Mouse (Mus musculus) gastrocnemius, adult 18-20 months (tissue): Measurements from ENCODE around the gene Thrb. TPM values are rescaled to one million over a fixed set of nuclear protein-coding genes. Genes with fewer than 3 reads are reported as not detected.

Source experiments
- DNase-seq: peaks from one replicate; pipeline ENCODE4 v3.0.0; 2021; ENCODE audit warnings: low spot score
- long read RNA-seq, 2 experiments: library from polyadenylated mRNA; stranded (forward); transcript quantifications; one replicate each; pipeline ENCODE4 v2.0.0; 2021
- total RNA-seq, 2 experiments: library from RNA; stranded (reverse); gene quantifications; 2 replicates each; pipeline ENCODE4 v1.2.3; 2021

Thrb gene
- 10 to 100 TPM; 31.7 to 31.9 TPM for total RNA-seq
- long read RNA-seq, experiment 1, partial matches to known transcripts: 0 of 6 reads
- long read RNA-seq, experiment 1, other reads (novel, unspliced or antisense): 5 of 6 reads
- long read RNA-seq, experiment 2, full-length matches to known transcripts: 5 of 8 reads
- long read RNA-seq, experiment 2, partial matches to known transcripts: 1 of 8 reads
- long read RNA-seq, experiment 2, other reads (novel, unspliced or antisense): 2 of 8 reads

DNA sequence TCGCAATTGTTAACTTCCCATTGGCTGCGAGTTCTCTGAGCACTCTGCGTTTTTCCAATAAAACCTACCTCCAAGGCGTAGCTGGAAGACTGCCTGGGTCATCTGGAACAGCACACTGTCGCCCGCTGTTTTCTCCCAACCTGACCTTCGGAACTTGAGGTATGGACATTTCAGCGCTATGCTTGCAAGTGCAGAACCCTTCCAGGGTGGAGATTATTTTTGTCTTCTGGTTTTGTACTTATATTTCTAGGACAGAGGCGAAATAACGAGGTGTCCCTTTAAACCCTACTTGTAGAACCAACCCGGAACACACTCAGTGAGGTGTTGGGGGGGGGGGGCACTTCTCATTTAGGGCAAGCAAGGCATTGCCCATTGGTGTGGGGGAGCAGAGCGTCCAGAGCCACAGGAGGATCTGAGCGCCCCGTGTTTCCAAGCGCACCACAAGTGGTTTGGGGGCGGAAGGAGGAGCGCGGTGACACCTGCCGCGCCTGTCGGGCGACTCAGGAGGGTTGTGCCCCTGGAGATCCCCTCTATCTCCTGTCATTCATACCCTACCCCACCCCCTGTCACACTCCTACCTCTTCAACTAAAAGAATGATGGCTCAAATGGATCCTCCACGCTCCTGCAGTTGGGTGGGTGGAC is at the start of gene Thrb:
Gene Thrb (plus strand): TSS at position 576 of the 643 bp plus-strand sequence.
- DNase-seq: peak; percentile 51

DNA sequence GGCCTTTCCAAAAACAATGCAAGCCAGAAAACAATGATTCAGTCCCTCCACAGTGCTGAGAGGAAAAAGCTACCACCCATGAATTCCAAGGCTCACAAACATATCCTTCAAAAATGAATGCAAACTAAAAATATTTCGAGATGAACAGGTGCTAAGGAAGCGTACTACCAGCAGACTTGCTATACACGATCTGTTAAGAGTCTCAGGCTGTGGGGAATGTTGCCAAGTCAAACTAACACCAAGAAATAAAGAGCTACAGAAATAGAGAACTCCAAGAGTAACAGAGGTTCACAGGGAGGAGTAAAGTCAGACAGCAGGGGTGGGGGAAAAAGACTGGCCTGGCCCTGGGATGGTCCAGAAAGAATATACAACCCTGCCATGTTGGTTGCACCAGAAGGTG is 38.4 kb upstream of the Thrb start:
- DNase-seq: no peak

DNA sequence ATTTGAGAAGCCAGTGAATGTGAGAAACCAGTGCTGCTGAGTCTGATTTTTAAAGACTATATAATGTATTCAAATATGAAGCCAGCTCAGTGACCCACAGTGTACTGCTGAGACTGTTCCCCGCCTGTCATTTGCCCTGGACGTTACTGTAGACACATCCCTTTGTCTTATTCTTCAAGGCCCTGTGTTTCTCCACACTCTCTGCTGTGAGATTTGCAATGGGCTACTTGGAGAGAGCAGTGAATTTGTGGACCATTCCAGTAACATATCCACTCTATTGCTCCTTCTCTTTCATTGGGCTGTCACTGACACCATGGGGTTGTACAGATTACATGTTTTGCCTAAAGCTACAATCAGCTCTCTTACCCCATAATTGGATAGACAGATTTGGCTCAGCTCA is 36.1 kb upstream of the Thrb start:
- DNase-seq: no peak

DNA sequence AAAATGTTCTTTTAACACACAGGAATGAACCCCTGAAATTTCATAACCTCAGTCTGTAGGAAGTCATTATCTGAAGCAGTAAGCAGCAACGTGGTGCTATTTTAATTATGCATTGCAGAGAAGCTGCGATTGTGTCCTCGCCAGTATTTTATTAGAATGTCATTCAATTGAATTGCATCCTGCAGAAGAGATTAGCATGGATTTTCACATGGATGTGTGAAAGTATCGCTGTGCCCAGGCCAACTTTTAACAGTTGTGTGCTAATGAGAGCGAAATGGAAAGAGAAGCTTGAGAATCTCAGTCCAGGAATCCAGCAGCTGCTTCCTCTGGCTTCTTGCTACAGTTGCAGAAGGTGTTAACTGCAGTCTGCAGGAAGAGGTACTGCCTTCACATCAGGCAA is 30.8 kb upstream of the Thrb start:
- no peak for DNase-seq

DNA sequence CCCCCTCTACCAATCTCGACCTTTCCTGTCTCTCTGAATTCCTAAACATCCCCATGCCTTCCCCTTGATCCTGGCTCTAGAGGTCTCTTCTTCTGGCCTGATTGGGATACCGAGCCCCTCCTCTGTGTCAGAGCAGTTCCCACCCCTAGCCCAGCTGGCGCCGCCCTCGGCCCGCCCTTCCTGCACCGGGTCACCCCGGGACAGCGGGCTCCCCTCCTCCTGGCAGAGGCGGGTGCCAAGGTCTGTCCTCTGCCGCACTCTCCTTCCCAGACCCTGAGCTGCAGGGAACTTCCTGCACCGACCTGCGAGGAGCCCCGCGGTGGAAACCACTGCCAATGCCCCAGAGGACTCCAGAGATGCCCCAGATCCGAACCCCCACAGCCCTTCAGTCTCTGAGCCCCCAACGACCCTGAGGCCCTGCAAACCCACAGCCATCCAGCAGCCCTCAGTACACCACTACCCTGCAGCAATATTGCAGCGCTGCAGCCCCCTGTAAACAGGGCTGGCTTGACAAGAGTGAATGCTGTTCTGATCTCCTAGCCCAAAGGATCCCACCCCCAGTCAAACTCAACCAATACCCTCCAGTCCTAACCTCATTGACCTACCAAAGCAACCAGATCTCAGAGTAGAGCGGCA is 27.1 kb upstream of the Thrb start:
- peak; percentile 48 for DNase-seq

DNA sequence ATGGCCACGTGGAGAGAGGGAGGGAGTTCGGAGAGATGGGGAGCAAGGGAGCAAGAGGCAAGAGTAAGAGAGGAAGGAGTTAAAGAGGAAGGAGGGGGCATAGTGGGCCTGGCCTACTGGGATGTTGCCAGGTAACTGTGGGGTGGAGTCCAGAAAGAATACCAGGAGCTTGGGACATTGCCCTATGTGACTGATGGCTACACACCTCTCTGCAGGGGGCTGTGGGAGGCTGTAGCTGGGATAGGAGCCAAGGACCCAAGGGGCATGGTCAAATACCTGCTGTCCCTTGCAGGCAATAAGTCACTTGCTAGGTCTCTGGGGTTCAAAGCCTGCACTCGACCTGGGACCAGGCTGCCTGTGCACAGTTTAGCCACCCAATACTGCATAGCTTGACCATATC is 23.1 kb upstream of the Thrb start:
- no peak for DNase-seq

DNA sequence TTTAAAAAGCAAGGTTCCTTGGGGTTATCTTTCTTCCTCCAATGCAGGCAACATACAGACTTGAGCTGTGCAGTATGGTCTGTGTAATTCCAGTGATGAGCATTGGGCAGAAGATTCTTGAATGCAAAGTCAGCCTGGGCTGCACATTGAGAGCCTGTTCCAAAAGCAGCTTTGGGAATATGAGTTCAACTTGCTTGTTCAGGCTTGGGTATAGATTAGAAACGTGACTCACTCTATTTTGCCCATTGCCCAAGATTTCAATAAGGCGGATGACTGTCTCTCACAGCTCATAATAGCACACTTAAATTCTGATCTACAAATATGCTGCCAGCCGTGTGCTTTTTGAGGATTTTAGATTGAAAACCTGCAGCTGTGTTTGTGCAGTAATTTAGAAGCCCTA is 18.3 kb upstream of the Thrb start:
- DNase-seq: no peak

DNA sequence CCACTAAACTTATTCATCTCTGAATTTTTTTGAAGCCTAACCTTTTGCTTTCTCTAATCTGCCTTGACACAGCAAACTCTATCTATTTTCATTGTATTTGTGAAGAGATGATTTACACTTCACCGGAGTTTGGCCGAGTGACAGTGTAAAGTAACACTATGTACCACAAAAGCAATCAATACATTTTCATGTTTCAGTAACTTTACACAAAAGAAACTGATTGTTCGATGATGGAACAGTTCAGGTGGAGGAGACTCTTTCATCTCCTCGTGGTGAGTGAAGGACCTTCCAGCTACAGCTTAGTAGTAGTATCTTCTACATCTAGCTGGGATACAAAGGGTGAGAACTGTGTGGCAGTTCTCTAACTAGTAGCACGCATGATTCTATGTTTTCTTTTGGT is 5.0 kb upstream of the Thrb start:
- no peak for DNase-seq

DNA sequence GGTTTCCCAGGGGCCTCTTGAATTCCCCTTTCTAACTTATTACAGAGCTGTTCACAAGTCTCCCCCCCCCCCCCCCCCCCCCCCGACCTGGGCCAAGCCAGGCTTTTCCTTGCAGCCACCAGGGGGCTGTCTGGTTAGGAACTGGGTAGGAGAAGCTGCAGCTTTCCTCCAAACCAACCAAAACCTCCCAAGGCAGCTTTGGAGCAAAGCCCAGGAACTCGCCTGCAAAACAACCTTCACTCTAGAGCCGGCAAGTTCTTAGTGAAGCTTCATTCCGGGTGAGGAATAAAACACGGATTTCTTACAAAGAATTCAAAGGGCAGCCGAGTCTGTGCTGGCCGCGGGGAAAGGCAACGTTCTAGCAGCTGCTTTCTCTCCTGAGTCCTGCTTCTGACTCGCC is 1.0 kb upstream of the Thrb start:
- DNase-seq: peak; percentile 89

DNA sequence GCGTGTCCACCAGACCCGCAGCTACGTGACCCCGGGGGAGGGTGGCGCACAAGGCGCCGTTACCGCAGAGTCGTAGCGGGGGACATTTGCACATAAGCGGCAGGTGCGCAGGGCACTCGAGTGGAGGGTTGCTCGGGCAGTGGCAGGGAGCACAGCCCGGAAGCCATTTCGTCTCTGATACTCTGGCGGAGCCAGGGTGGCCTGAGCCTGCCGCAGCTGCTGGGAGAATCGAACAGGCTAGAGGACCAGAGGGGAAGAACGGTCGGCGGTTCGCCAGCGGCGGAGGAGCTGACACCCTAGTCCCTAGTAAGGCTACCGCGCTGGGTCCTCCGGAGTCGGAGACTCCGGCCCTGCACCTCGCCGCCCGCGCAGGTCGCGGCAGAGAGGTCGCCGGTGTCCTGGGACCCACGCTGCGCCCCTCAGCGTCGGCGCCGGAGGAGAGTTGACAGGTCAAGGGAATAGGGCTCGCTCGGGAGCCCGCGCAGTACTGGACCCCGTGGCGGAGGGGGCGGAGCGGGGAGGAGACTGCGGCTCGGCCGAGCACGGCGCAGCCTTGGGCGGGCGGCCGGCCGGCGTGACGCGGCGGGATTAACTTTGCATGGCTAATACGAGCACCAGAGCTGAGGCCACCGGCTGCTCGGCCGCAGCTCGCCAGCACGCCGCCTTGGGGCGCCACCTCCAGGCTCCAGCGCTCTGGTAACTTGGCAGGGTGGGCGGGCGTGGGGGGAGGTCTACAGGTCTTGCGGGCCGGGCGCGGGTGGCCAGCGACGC is 453 bp downstream of the Thrb start:
- peak; percentile 90 for DNase-seq

DNA sequence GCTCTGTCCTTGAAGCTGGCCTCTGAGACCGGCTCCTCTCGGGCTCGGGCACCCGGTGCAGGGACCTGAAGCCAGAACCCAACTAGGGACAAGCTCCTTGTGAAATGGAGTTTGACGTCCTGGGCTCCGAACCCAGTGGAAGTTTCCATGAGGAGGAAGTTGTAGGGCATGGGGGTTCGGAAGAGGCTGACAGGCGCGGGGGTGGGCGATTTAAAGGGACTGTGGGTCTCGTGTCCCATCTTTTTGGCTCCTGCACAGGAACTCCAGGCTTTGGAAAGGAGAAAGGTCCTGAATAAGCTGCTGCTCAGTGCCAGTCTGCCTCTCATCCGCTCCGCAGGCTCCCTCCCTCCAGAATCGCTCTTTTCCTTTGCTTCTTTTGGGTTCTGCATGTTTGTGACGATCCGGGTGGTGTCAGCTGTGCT is 1.1 kb downstream of the Thrb start:
- no peak for DNase-seq

DNA sequence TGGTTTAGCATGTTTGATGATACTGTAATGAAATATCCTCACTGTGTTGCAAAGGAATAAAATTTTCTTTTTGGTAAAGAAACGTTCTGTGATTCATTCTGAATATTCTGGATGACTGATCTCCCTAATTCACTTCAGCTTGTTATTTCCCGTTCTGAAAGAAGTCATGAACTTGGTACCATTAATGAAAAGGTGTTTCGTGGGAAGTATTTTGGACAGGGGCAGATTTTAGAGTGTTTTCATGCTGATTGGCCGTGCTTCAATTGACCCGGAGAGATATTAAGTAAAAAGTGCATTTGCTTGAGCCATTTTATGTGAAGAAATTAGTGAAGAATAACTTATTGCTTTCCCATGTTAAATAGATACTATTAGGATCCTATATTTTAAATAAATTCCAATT is 2.0 kb downstream of the Thrb start:
- no peak for DNase-seq

DNA sequence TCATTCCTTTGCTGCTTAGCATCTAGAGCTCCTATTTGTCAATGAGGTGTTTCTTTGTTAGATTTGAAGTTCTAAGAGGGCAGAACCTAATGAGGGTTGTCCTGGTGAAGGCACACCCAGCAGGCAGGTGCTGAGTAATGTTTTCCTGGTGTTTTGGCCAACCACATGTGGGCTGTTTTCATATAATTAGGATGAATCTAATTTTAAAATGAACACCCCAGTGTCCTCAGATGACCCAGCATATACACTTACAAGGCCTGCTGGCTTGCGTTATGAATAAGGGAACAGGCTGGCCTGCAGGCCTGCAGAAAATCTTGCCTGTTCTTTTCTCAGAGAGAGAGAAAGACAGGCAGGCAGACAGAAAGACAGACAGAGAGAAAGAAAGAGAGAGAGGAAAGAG is 14.3 kb downstream of the Thrb start:
- DNase-seq: peak; percentile 59

DNA sequence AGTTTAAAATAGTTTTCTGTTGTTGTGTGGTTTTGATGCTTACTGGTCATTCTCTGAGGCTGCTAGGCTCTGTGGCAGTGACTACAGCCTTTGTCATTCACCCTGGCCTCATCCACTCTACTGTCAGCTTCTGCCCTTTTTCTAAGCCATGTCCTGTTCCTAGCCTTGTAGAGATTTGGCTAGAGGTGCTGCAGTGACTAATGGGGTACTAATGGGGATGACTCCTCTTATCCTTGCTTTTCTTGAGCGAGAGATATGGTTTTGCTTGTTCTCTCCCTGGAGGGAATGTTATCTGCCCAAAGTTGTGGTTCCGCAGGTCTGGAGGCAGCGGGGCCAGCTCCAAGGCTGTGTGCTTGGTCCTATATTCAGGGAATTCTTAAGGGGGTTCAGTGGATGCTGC is 15.2 kb downstream of the Thrb start:
- DNase-seq: no peak

DNA sequence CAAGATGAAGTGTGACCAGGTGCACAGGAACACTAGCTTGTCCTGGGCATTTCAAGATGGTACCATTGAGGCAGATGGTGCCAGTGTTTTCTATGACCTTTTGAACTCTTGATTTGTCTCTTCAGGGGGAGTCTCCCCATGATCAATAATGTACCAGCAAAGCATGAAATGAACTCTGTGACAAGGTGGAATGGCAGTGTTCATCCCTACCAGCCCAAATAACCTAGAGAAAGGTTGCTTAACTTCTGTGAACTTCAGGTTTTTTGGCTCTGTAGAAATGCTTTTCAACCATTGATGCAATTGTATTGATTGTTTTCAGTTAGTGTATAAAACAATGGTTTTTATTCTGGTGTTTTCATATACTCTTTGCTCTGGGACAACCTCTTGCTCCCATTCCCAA is 21.4 kb downstream of the Thrb start:
- no peak for DNase-seq

DNA sequence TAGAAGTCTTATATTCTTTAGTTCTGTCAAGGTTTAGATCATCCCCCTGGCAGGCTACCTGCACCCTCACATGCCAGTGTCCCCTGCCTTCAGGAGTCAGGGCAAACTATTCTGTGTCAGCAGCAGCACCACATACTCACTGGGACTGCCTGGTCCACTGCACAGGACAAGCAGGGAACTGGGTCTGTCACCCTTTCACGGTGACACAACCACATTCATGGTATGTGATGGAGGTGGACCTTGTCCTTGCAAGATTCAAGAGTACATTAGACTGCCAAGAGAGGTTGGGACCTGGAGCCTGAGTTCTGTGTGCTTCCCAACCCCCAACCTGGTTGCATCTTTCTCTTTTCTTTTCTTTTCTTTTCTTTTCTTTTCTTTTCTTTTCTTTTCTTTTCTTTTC is 24.8 kb downstream of the Thrb start:
- no peak for DNase-seq

DNA sequence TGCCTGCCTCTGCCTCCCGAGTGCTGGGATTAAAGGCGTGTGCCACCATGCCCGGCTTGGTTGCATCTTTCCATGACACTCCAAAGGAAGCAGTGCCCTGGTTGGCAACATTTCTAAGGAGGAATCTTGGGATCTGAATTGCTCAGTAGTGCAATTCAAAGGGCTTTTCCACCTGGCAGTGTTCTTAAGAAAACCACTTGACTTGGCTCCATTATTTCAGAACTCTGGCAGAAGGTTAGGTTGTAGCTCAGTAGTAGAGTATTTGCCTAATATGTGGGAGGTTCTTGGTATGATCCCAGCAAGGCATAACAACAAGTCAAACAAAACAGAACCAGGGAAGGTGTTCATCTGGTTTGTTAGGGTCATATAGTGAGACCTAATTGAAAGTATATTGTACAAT is 25.4 kb downstream of the Thrb start:
- DNase-seq: no peak

DNA sequence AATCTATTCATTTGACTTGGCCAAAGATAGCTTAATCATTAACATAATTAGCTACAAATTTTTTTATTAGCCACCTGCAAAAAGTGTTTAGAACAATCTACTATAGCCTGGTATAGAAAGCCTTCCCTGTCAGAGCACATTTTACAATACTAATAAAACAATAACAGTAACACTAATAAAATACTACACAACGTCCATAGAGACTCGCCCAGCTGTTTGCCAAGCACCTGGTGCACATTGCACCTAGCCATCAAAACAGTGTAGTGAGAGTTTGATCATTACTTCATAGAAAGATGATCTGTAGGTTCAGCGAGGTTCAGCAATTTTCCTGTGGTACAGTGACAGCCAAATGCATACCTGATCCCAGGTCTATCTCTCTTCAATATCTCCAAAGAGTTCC is 26.9 kb downstream of the Thrb start:
- no peak for DNase-seq

DNA sequence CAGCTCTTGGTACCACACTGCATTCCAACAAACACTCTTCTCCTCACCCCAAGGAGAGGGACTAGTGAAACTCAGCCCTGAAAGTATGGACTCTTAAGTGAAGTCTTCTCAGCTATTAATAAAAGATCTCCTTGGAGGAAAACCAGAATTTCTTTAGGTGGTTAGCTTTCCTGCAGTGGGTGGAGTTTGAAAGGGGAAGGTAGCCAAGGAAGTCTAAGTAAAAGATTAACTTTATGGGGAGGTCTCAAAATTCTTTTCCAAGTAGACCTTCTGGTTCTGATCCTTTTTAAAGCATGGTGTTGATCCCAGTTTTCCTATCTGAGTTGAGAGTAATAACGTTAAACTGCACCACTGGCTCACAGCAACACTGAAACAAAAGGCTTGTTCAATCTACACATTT is 31.2 kb downstream of the Thrb start:
- no peak for DNase-seq

DNA sequence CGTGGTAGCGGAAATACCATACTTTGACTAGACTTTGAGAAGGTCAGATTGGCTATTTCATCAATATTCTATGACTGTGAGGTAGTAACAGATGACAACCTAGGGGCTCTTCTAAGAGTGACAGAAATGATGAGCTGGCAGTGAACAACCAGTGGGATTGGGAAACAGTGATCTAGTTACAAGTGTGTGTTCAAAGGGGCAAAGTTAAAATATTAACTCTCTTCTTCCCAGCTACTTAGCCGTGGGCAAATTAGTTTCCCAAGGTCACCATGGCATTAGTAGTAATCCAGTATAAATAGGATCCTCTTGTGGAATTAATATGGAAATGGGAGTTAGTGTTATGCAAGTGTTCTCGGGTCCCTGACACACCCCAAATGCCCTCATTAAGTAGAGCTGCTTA is 35.5 kb downstream of the Thrb start:
- no peak for DNase-seq

DNA sequence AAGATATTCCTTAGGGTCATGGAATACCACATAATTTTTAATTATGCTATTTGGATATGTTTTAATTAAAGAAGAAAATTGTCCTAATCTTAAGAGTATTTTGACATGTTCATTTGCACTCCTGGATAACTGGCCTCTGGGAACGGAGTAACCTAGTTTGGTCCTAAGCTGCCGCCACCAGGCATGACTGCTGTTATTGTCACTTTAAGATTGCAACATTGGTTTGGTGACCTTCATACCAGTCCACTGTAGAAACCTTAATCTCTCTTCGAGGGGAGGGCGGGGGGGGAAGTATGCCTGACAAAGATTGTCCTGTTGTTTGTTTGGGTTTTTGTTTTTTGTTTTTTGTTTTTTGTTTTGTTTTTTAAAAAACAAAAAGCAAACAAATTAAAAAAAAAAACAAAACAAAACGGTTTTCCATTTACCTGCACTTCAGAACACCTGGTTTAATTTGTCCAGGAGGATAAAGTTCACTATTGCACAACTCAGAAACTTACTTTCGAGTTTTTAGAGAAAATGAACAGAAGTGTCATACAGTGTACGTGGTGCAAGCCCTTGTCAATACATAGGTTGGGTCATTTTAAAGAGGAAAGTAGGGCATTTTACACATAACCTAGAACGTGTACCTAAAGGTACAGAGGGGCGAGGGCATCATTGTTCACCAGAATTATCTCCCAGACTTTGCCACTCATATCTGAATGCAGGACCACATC is 38.0 kb downstream of the Thrb start:
- DNase-seq: peak; percentile 38

DNA sequence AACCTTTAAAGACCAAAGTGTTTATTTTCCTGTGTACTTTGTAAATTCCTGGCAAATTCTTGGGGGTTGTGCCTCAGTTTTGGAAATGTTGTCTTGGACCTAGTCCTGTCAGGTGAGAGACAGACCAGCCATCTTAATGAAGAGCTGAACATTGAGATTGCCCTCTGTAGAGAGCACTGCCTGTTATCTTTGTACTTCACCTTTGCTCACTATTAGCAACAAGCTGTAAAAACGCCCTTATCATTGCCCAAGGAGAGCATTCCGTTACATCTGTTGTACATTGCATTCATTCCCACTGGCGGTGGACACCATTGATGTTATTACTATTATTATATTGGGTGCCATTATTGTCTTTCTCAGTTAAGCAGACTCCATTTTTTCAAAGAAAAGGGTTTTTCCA is 40.2 kb downstream of the Thrb start:
- DNase-seq: no peak
